Mouse (Mus musculus) olfactory bulb, adult 2 months (tissue): ENCODE data around the gene Cdcp1.

Experiments
- CTCF ChIP-seq: fragments of 200-500 bp; IDR thresholded peaks from 2 replicates; pipeline ENCODE4 v1.5.1; 2012; ENCODE audit warnings: low read depth, mild to moderate bottlenecking, low read length, moderate library complexity; ENCODE audit not compliant: insufficient read depth
- POLR2A ChIP-seq: fragments of 200-500 bp; IDR thresholded peaks from 2 replicates; pipeline ENCODE4 v1.6.1; 2012; ENCODE audit warnings: mild to moderate bottlenecking, low read depth, low read length, moderate library complexity; ENCODE audit not compliant: insufficient read depth

- TF ChIP-seq POLR2A (no peak), CTCF (no peak)
Observed at GRCm38 (mm10) chr9:123156910-123157361, 58.9 kb downstream of the Cdcp1 start.
